Mouse (Mus musculus) G1E (cell line): Measurements from ENCODE around the gene Mark4.

ENCODE experiments used
- CTCF ChIP-seq: IDR thresholded peaks from 2 replicates; pipeline ENCODE4 v1.5.1; 2012; ENCODE audit warnings: low read depth, low read length, inconsistent platforms, mixed read lengths
- GATA1 ChIP-seq: IDR thresholded peaks from 2 replicates; pipeline ENCODE4 v1.6.1; 2012; ENCODE audit warnings: borderline replicate concordance, low read length, inconsistent platforms, mixed read lengths
- GATA2 ChIP-seq: IDR thresholded peaks from 2 replicates; pipeline ENCODE4 v1.6.1; 2012; ENCODE audit warnings: low read depth, low read length, inconsistent platforms, borderline replicate concordance
- TAL1 ChIP-seq: conservative IDR thresholded peaks from 2 replicates; pipeline ENCODE4 v1.6.1; 2012; ENCODE audit warnings: low read depth, low read length, inconsistent platforms, mixed read lengths

- no peak for TF ChIP-seq CTCF
- no peak for TF ChIP-seq GATA1
- TF ChIP-seq GATA2 = no peak
- TF ChIP-seq TAL1 = no peak
Observed at GRCm38 (mm10) chr7:19403731-19404296, 54.8 kb downstream of the Mark4 start, which contains the start of gene Klc3.
